In genomic region chrX:73663143-73663542, GRCm38 (mm10) we compare ENCODE assay signal across 13 mouse cellular contexts. TPM values are rescaled to one million over a fixed set of nuclear protein-coding genes. Genes with fewer than 3 reads are reported as not detected.
DNase-seq lines count a peak whose midpoint lies in the region; ATAC-seq and TF ChIP-seq lines count a peak whose summit lies in the region.
"Had no signal": no experiment of that assay in that cellular context is flagged by ENCODE, and none has a peak within 500 bp of the region (broad histone marks: within the 10 kb centered on the region; RNA-seq: fewer than 3 reads in every experiment).

No protein-coding gene starts in this region.

- H3K27me3 ChIP-seq in hindbrain, postnatal 0 days (ENCODE audit: insufficient read depth, low read length) = no peaks in the 10 kb centered on the region
- no peaks in the 10 kb centered on the region for H3K27me3 ChIP-seq in hindbrain, embryonic 13.5 days
- no peaks in the 10 kb centered on the region for H3K27me3 ChIP-seq in midbrain, postnatal 0 days (ENCODE audit: insufficient read depth, low read length)
- H3K27me3 ChIP-seq in midbrain, embryonic 10.5 days (ENCODE audit: low read depth, poor library complexity, severe bottlenecking) = peaks cover 31% of the 10 kb centered on the region

- ATAC-seq in CD4-positive, CD25-positive, alpha-beta regulatory T cell, adult 4 months = no peak
- ATAC-seq in hindbrain, postnatal 0 days = no peak
- no peak for ATAC-seq in hindbrain, embryonic 13.5 days (ENCODE audit: low FRiP score)
- ATAC-seq in midbrain, postnatal 0 days (ENCODE audit: low FRiP score) = no peak
- no peak for ATAC-seq in frontal cortex, adult (ENCODE audit: low TSS enrichment)

- H3K36me3 ChIP-seq in hindbrain, postnatal 0 days (ENCODE audit: insufficient read depth, low read length) = no peaks in the 10 kb centered on the region
- no peaks in the 10 kb centered on the region for H3K36me3 ChIP-seq in hindbrain, embryonic 13.5 days
- H3K36me3 ChIP-seq in midbrain, postnatal 0 days (ENCODE audit: insufficient read depth, low read length) = no peaks in the 10 kb centered on the region
- H3K36me3 ChIP-seq in midbrain, embryonic 10.5 days = no peaks in the 10 kb centered on the region
- H3K36me3 ChIP-seq: lung, embryonic 15.5 days had no signal

- peak; percentile 37 for DNase-seq in CD4-positive, CD25-positive, alpha-beta regulatory T cell, adult 2 months (ENCODE audit: low read depth, low spot score)
- peak; percentile 59 for DNase-seq in hindbrain, postnatal 0 days (ENCODE audit: low spot score)
- DNase-seq in midbrain, postnatal 0 days (ENCODE audit: low spot score) = no peak
- no peak for DNase-seq in midbrain, embryonic 10.5 days (ENCODE audit: low spot score)
- no peak for DNase-seq in right cerebral cortex, postnatal 4 days
- DNase-seq: kidney, adult 9 months had no signal

- H3K9ac ChIP-seq in hindbrain, postnatal 0 days (replicated peaks; ENCODE audit: low read length) = no peak overlapping the region
- no peak overlapping the region for H3K9ac ChIP-seq in hindbrain, embryonic 13.5 days
- H3K9ac ChIP-seq in midbrain, postnatal 0 days (replicated peaks; ENCODE audit: low read length, poor library complexity, severe bottlenecking) = no peak overlapping the region
- H3K9ac ChIP-seq: lung, embryonic 15.5 days had no signal

- H3K4me3 ChIP-seq in hindbrain, postnatal 0 days (ENCODE audit: low read length) = no peak overlapping the region
- no peak overlapping the region for H3K4me3 ChIP-seq in hindbrain, embryonic 13.5 days
- no peak overlapping the region for H3K4me3 ChIP-seq in midbrain, postnatal 0 days (ENCODE audit: low read depth, low read length)
- H3K4me3 ChIP-seq in midbrain, embryonic 10.5 days = no peak overlapping the region
- H3K4me3 ChIP-seq: erythroblast, embryonic 14.5 days; lung, embryonic 15.5 days had no signal

- no peak overlapping the region for H3K4me2 ChIP-seq in hindbrain, postnatal 0 days (ENCODE audit: low read depth, low read length)
- no peak overlapping the region for H3K4me2 ChIP-seq in hindbrain, embryonic 13.5 days
- no peak overlapping the region for H3K4me2 ChIP-seq in midbrain, postnatal 0 days (ENCODE audit: low read depth, low read length, poor library complexity, severe bottlenecking)
- H3K4me2 ChIP-seq: heart, embryonic 11.5 days; lung, embryonic 15.5 days had no signal

- peak; percentile 50 for TF ChIP-seq CTCF in hindbrain, postnatal 0 days (IDR thresholded peaks at IDR 0.05; ENCODE audit: low read depth)
- peak; percentile 59 for TF ChIP-seq CTCF in midbrain, postnatal 0 days (IDR thresholded peaks at IDR 0.05)

- no peaks in the 10 kb centered on the region for H3K9me3 ChIP-seq in hindbrain, postnatal 0 days (ENCODE audit: low read length)
- H3K9me3 ChIP-seq in hindbrain, embryonic 13.5 days = no peaks in the 10 kb centered on the region
- H3K9me3 ChIP-seq in midbrain, postnatal 0 days (ENCODE audit: low read length) = no peaks in the 10 kb centered on the region
- H3K9me3 ChIP-seq in midbrain, embryonic 10.5 days (replicated peaks) = no peaks in the 10 kb centered on the region
- H3K9me3 ChIP-seq: lung, embryonic 15.5 days had no signal

- H3K27ac ChIP-seq in hindbrain, postnatal 0 days = no peak overlapping the region
- H3K27ac ChIP-seq in hindbrain, embryonic 13.5 days = no peak overlapping the region
- no peak overlapping the region for H3K27ac ChIP-seq in midbrain, postnatal 0 days (ENCODE audit: low read depth, low read length)
- no peak overlapping the region for H3K27ac ChIP-seq in midbrain, embryonic 10.5 days (replicated peaks)
- H3K27ac ChIP-seq: lung, embryonic 15.5 days had no signal

- H3K4me1 ChIP-seq in hindbrain, postnatal 0 days (ENCODE audit: insufficient read depth, low read length) = no peaks in the 10 kb centered on the region
- H3K4me1 ChIP-seq in hindbrain, embryonic 13.5 days (replicated peaks) = peaks cover 11% of the 10 kb centered on the region
- H3K4me1 ChIP-seq in midbrain, postnatal 0 days (ENCODE audit: insufficient read depth, low read length) = no peaks in the 10 kb centered on the region
- peaks cover 22% of the 10 kb centered on the region for H3K4me1 ChIP-seq in midbrain, embryonic 10.5 days
- H3K4me1 ChIP-seq: lung, embryonic 15.5 days had no signal

RNA-seq across cellular contexts. Expression of gene Pnck, which starts 3.2 kb away (rescaled TPM):
- polyA plus RNA-seq in CD4-positive, CD25-positive, alpha-beta regulatory T cell, adult 4 months (2017; shearing (Covaris generic)) = 1 to 10 TPM; 2.6 to 2.7 TPM
- 109 and 116 TPM in 2 replicates for total RNA-seq in hindbrain, postnatal 0 days (2014; rRNA removed)
- polyA plus RNA-seq in hindbrain, postnatal 0 days (2015; fragmentation: Nextera tagmentation; extraction: Ambion mirVana) = 145 and 149 TPM in 2 replicates
- 107 and 116 TPM in 2 replicates for polyA plus RNA-seq in hindbrain, embryonic 13.5 days (2015; fragmentation: Nextera tagmentation; extraction: Ambion mirVana)
- 89.4 and 136 TPM in 2 replicates for total RNA-seq in midbrain, postnatal 0 days (2014; rRNA removed)
- 159 and 172 TPM in 2 replicates for polyA plus RNA-seq in midbrain, postnatal 0 days (2015; fragmentation: Nextera tagmentation; extraction: Ambion mirVana)
- 7.0 and 12.6 TPM in 2 replicates for polyA plus RNA-seq in midbrain, embryonic 10.5 days (2016; fragmentation: Nextera tagmentation; extraction: Ambion mirVana)
- polyA plus RNA-seq: erythroblast, embryonic 14.5 days had no signal

RNA-seq across cellular contexts. Expression of gene Slc6a8, which starts 9.8 kb away (rescaled TPM):
- under 1 TPM; 0.63 TPM for polyA plus RNA-seq in CD4-positive, CD25-positive, alpha-beta regulatory T cell, adult 4 months (2017; shearing (Covaris generic))
- 60.6 and 61.1 TPM in 2 replicates for total RNA-seq in hindbrain, postnatal 0 days (2014; rRNA removed)
- 7.6 and 8.2 TPM in 2 replicates for polyA plus RNA-seq in hindbrain, postnatal 0 days (2015; fragmentation: Nextera tagmentation; extraction: Ambion mirVana)
- polyA plus RNA-seq in hindbrain, embryonic 13.5 days (2015; fragmentation: Nextera tagmentation; extraction: Ambion mirVana) = 7.0 and 7.3 TPM in 2 replicates
- 49.5 and 69.4 TPM in 2 replicates for total RNA-seq in midbrain, postnatal 0 days (2014; rRNA removed)
- polyA plus RNA-seq in midbrain, postnatal 0 days (2015; fragmentation: Nextera tagmentation; extraction: Ambion mirVana) = 6.0 and 6.6 TPM in 2 replicates
- 4.1 and 4.6 TPM in 2 replicates for polyA plus RNA-seq in midbrain, embryonic 10.5 days (2016; fragmentation: Nextera tagmentation; extraction: Ambion mirVana)
- total RNA-seq: hematopoietic stem cell, adult 5-6 weeks had no signal
- polyA plus RNA-seq: erythroblast, embryonic 14.5 days had no signal

RNA-seq across cellular contexts. Expression of gene Dusp9, which starts 23.9 kb away (rescaled TPM):
- polyA plus RNA-seq in CD4-positive, CD25-positive, alpha-beta regulatory T cell, adult 4 months (2017; shearing (Covaris generic)) = under 1 TPM in 1 of 2 experiments, not detected in 1; 0.31 TPM
- 2.3 and 3.3 TPM in 2 replicates for total RNA-seq in hindbrain, postnatal 0 days (2014; rRNA removed)
- polyA plus RNA-seq in hindbrain, postnatal 0 days (2015; fragmentation: Nextera tagmentation; extraction: Ambion mirVana) = 1.1 and 1.3 TPM in 2 replicates
- 1.1 and 1.2 TPM in 2 replicates for polyA plus RNA-seq in hindbrain, embryonic 13.5 days (2015; fragmentation: Nextera tagmentation; extraction: Ambion mirVana)
- 1.4 and 2.1 TPM in 2 replicates for total RNA-seq in midbrain, postnatal 0 days (2014; rRNA removed)
- 0.39 and 0.68 TPM in 2 replicates for polyA plus RNA-seq in midbrain, postnatal 0 days (2015; fragmentation: Nextera tagmentation; extraction: Ambion mirVana)
- 16.6 and 32.4 TPM in 2 replicates for polyA plus RNA-seq in midbrain, embryonic 10.5 days (2016; fragmentation: Nextera tagmentation; extraction: Ambion mirVana)

RNA-seq across cellular contexts. Expression of gene Bcap31, which starts 52.8 kb away (rescaled TPM):
- polyA plus RNA-seq in CD4-positive, CD25-positive, alpha-beta regulatory T cell, adult 4 months (2017; shearing (Covaris generic)) = 100 to 1,000 TPM; 283 to 291 TPM
- 50.1 and 50.6 TPM in 2 replicates for total RNA-seq in hindbrain, postnatal 0 days (2014; rRNA removed)
- polyA plus RNA-seq in hindbrain, postnatal 0 days (2015; fragmentation: Nextera tagmentation; extraction: Ambion mirVana) = 150 and 157 TPM in 2 replicates
- 128 and 138 TPM in 2 replicates for polyA plus RNA-seq in hindbrain, embryonic 13.5 days (2015; fragmentation: Nextera tagmentation; extraction: Ambion mirVana)
- total RNA-seq in midbrain, postnatal 0 days (2014; rRNA removed) = 48.7 and 58.1 TPM in 2 replicates
- 133 and 134 TPM in 2 replicates for polyA plus RNA-seq in midbrain, postnatal 0 days (2015; fragmentation: Nextera tagmentation; extraction: Ambion mirVana)
- 144 and 157 TPM in 2 replicates for polyA plus RNA-seq in midbrain, embryonic 10.5 days (2016; fragmentation: Nextera tagmentation; extraction: Ambion mirVana)

RNA-seq across cellular contexts. Expression of gene Abcd1, which starts 53.3 kb away (rescaled TPM):
- 10 to 100 TPM; 23.3 to 44.3 TPM for polyA plus RNA-seq in CD4-positive, CD25-positive, alpha-beta regulatory T cell, adult 4 months (2017; shearing (Covaris generic))
- total RNA-seq in hindbrain, postnatal 0 days (2014; rRNA removed) = 16.6 and 18.0 TPM in 2 replicates
- 8.4 and 8.5 TPM in 2 replicates for polyA plus RNA-seq in hindbrain, postnatal 0 days (2015; fragmentation: Nextera tagmentation; extraction: Ambion mirVana)
- polyA plus RNA-seq in hindbrain, embryonic 13.5 days (2015; fragmentation: Nextera tagmentation; extraction: Ambion mirVana) = 11.1 and 11.2 TPM in 2 replicates
- 16.7 and 19.2 TPM in 2 replicates for total RNA-seq in midbrain, postnatal 0 days (2014; rRNA removed)
- polyA plus RNA-seq in midbrain, postnatal 0 days (2015; fragmentation: Nextera tagmentation; extraction: Ambion mirVana) = 7.9 and 9.0 TPM in 2 replicates
- polyA plus RNA-seq in midbrain, embryonic 10.5 days (2016; fragmentation: Nextera tagmentation; extraction: Ambion mirVana) = 10.9 and 11.5 TPM in 2 replicates

Comparison
In these comparisons a context has a peak if more than half of its experiments do, and no peak if none do; other contexts are left out.
1. DNase-seq: peak in CD4-positive, CD25-positive, alpha-beta regulatory T cell, adult 2 months (single experiment) and hindbrain, postnatal 0 days (single experiment); none in midbrain, postnatal 0 days (single experiment), midbrain, embryonic 10.5 days (single experiment) and right cerebral cortex, postnatal 4 days (single experiment).